Mouse (Mus musculus) intestine, embryonic 15.5 days (tissue): Measurements from ENCODE around the gene Mthfd1l. TPM values are rescaled to one million over a fixed set of nuclear protein-coding genes. Genes with fewer than 3 reads are reported as not detected.

ENCODE experiments used
- ATAC-seq: fragments of 200-750 bp; cut with Nextera tagmentation; 2 replicates; pipeline ENCODE4 v1.8.0; 2017; ENCODE audit warnings: moderate TSS enrichment, moderate library complexity
- H3K27ac ChIP-seq: fragments of 300-500 bp; sonication (generic); 2 replicates; pipeline ENCODE4 v1.5.1; 2015; ENCODE audit warnings: mild to moderate bottlenecking, inconsistent platforms
- H3K27me3 ChIP-seq: fragments of 300-500 bp; sonication (generic); replicated peaks from 2 replicates; pipeline ENCODE4 v1.6.1; 2015; ENCODE audit warnings: inconsistent platforms
- H3K36me3 ChIP-seq: fragments of 300-500 bp; sonication (generic); 2 replicates; pipeline ENCODE4 v1.6.1; 2015; ENCODE audit warnings: inconsistent platforms
- H3K4me1 ChIP-seq: fragments of 300-500 bp; sonication (generic); replicated peaks from 2 replicates; pipeline ENCODE4 v1.6.1; 2015; ENCODE audit warnings: inconsistent platforms
- H3K4me2 ChIP-seq: fragments of 300-500 bp; sonication (generic); replicated peaks from 2 replicates; pipeline ENCODE4 v1.6.1; 2015; ENCODE audit warnings: mild to moderate bottlenecking, inconsistent platforms
- H3K4me3 ChIP-seq: fragments of 300-500 bp; sonication (generic); replicated peaks from 2 replicates; pipeline ENCODE4 v1.5.1; 2015; ENCODE audit warnings: inconsistent platforms
- H3K9ac ChIP-seq: fragments of 300-500 bp; sonication (generic); 2 replicates; pipeline ENCODE4 v1.6.1; 2015; ENCODE audit warnings: inconsistent platforms
- H3K9me3 ChIP-seq: fragments of 300-500 bp; sonication (generic); 2 replicates; pipeline ENCODE4 v1.6.1; 2016; ENCODE audit warnings: inconsistent platforms
- WGBS: fragments of 180-500 bp; shearing (Covaris S2); methylation state at CpG from one replicate; pipeline ENCODE4 v1.1.7; 2015; 5-methylcytosine and 5-hydroxymethylcytosine counted together
- polyA plus RNA-seq: library from polyadenylated mRNA; unstranded; fragments of >200 nt; fragmentation: Nextera tagmentation; extraction: Ambion mirVana; gene quantifications from 2 replicates; pipeline ENCODE4 v1.2.1, GENCODE M21; 2015

Gene Mthfd1l
- polyA plus RNA-seq, 1 experiment from 2014 or later = 21.7 TPM

DNA sequence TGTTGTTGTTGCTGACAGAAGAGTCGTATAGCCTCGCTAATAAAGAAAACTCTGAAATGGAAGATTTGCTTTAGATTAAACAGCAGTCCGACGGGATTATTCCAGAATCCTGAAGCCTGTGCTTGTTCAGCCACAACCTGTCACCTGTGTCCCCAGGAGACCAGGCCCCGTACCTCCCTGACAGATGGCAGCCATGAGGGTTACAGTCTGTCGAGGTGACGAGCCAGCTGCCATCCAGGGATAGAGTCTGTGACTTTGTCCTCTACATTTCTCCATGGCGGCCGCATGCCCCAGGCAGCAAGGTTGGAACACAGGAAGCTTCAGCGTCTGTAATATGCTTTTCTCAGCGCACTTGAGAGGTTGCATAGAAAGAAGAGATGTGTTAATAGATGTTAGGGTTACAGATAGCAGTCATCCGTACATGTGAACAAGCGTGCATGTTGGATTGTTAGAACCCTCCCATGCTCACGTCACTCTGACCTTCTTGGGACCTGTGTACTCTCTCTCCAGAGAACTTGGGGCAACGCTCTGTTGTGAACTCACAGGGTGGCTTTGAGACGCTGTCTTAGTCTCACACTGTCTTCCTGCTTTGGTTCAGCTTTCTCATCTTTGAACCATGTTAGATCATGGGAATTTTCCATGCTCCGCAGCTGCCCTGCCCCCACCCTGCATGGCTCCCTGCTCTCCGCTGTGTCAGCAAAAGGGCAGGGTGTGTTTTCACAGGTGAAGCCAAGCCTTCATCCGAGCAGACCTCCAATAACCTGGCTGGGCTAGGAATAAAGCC is 80.6 kb downstream of the Mthfd1l start:
- H3K4me3 ChIP-seq = no peak overlapping the region
- H3K9ac ChIP-seq = no peak overlapping the region
- no peak overlapping the region for H3K4me2 ChIP-seq
- no peaks in the 10 kb centered on the region for H3K27me3 ChIP-seq
- H3K27ac ChIP-seq = no peak overlapping the region
- peak; percentile 39; the same call in 1 of the 2 replicates for ATAC-seq
- 0 out of 2 replicates have a peak, but pooled peaks cover 2% of the 10 kb centered on the region for H3K4me1 ChIP-seq
- WGBS = 82% methylated on average over 19 of the region's 19 CpGs
- H3K36me3 ChIP-seq = no peaks in the 10 kb centered on the region; the same call in 1 of the 2 replicates
- no peaks in the 10 kb centered on the region for H3K9me3 ChIP-seq

DNA sequence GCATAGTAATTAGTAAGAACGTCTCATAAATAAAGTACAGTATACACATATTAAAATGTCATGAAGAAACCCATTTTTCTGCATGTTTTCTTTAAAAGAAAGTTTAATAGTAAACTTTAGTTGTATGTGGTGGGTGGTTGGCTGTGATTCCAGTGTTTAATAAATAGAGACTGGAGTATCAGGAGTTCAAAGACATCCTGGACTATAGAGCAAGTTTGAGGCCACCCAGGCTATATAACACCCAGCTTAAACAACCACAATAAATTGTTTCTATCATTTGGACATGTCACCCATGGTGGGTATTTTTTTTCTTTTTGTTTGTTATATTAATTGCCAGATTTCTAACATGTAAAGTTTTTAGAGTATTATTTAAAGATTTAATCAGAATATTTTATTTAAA is 81.7 kb downstream of the Mthfd1l start:
- no peak overlapping the region for H3K27ac ChIP-seq
- H3K4me3 ChIP-seq = no peak overlapping the region
- 74% methylated on average over 1 of the region's 1 CpGs for WGBS
- ATAC-seq = no peak
- H3K9ac ChIP-seq = no peak overlapping the region
- H3K4me1 ChIP-seq = 0 out of 2 replicates have a peak, but pooled peaks cover 2% of the 10 kb centered on the region
- H3K36me3 ChIP-seq = no peaks in the 10 kb centered on the region; the same call in 1 of the 2 replicates
- H3K27me3 ChIP-seq = no peaks in the 10 kb centered on the region
- no peaks in the 10 kb centered on the region for H3K9me3 ChIP-seq
- H3K4me2 ChIP-seq = no peak overlapping the region

GRCm38 (mm10) chr10:4057397-4057796 is 84.5 kb downstream of the Mthfd1l start:
- H3K36me3 ChIP-seq = no peaks in the 10 kb centered on the region
- H3K9me3 ChIP-seq = no peaks in the 10 kb centered on the region
- H3K4me2 ChIP-seq = no peak overlapping the region
- 89% methylated on average over 3 of the region's 3 CpGs for WGBS
- ATAC-seq = no peak
- no peak overlapping the region for H3K27ac ChIP-seq
- H3K4me1 ChIP-seq = peaks cover 2% of the 10 kb centered on the region; the same call in 1 of the 2 replicates
- no peak overlapping the region for H3K9ac ChIP-seq
- no peaks in the 10 kb centered on the region for H3K27me3 ChIP-seq
- no peak overlapping the region for H3K4me3 ChIP-seq

DNA sequence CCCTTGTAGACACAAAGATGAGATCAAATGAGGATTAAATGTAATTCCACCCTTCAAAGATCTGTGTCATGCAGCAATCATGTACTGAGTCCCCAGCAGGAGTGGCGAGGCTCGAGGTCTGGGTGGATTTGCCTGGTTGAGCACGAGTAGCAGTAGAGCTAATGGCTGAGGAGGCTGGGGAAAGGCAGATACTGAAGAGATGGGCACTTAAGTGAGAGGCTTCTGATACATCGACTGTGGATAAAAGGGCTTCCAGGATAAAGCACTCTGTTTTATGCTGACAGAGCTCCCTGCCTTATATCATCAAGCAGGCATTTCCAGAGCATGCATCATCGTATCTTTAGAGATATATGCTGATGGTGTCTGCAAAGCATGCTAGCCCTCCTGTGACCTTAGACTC is 84.9 kb downstream of the Mthfd1l start:
- WGBS = 66% methylated on average over 5 of the region's 5 CpGs
- Histone ChIP-seq H3K4me3 (no peak overlapping the region), H3K4me1 (peaks cover 2% of the 10 kb centered on the region; the same call in 1 of the 2 replicates), H3K27me3 (no peaks in the 10 kb centered on the region), H3K9me3 (no peaks in the 10 kb centered on the region), H3K36me3 (no peaks in the 10 kb centered on the region), H3K27ac (no peak overlapping the region), H3K9ac (no peak overlapping the region), H3K4me2 (no peak overlapping the region)
- no peak for ATAC-seq

DNA sequence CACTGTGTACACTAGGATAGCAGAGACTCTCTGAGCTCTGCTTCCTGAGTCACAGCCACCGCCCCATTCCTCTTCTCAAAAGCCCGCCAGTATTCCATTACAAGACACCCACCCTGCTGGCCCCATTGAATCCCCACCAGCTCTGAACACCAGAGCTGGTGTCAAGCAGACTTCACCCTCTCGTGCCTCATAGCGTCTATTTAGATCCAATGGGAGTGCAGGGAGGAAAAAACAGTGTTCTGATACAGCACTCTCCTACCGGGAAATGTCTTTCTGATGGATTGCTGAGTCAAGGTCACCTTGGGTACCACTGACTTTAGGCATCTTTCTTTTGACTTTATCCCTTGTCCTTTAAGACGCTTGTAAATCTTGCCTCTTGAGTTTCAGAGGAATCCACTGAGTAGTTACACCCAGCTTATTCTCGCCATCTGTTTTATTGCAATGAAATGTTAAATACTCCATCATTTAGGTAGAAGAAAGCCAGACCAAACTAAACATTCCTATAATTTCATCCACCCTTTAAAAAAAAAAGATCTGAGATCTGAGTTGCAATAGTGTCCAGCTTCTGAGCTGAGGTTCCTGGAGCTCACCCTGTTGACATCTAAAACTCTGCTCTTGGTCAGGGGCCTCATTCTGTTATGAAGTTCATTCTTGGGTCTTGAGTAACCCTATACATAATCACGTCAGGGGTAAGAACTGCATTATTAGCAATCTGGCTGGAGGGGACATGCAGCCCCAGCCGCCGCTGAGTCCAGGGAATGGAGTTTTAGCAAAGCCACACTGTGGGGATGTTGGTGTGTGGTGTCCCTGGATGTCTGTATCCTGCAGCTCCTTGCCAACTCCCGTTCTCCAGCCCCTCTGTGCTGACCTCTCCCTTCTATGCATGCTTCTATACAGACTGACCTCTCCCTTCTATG is 88.4 kb downstream of the Mthfd1l start:
- Histone ChIP-seq H3K4me1 (no peaks in the 10 kb centered on the region; the same call in 1 of the 2 replicates), H3K27me3 (no peaks in the 10 kb centered on the region), H3K4me2 (no peak overlapping the region), H3K36me3 (0 out of 2 replicates have a peak, but pooled peaks cover 2% of the 10 kb centered on the region), H3K4me3 (no peak overlapping the region), H3K9ac (no peak overlapping the region), H3K9me3 (no peaks in the 10 kb centered on the region), H3K27ac (peak overlapping the region; percentile 61)
- peak; percentile 25; the same call in 1 of the 2 replicates for ATAC-seq
- WGBS = 61% methylated on average over 11 of the region's 11 CpGs

- H3K9me3 ChIP-seq = no peaks in the 10 kb centered on the region
- 0 out of 2 replicates have a peak, but pooled peaks cover 2% of the 10 kb centered on the region for H3K36me3 ChIP-seq
- no peak overlapping the region for H3K27ac ChIP-seq
- H3K4me2 ChIP-seq = no peak overlapping the region
- no peak overlapping the region for H3K9ac ChIP-seq
- H3K27me3 ChIP-seq = no peaks in the 10 kb centered on the region
- no peak for ATAC-seq
- no peak overlapping the region for H3K4me3 ChIP-seq
- WGBS = 78% methylated on average over 4 of the region's 4 CpGs
- H3K4me1 ChIP-seq = no peaks in the 10 kb centered on the region; the same call in 1 of the 2 replicates
Measured at GRCm38 (mm10) chr10:4063537-4063936, 90.6 kb downstream of the Mthfd1l start.

DNA sequence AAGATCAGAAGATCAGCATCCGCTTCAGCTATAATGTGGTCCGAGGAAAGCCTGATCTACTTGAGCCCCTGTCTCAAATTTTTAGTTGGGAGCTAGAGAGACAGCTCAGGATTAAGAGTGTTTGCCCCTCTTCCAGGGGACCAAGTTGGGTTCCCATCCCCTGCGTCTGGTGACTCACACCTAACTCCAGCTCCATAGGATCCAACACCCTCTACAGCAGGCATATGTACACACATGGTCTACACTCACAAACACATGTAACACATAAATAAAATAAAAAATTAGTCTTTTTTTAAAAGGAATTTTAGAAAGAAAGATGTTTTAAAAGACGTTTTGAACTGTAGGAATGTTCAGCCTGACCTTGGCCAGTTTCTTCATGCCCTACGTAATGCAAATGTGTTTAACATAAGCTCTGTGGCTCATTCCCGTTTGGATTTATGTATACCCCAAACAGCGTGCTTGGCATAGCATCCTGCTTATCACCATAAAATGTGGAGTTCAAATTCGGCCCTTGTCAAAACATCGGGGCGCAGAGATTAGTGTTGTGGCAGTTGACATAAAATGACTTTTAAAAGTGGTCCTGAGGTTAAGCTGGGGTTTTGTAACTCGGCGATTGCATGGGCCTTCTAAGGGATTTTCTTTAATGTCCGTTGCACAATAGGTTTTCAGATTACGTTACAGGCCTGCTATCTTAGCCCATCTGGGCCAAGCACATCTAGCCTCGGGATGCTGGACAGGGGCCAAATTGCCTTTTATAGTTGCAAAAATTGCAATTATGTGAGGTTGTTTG is 92.6 kb downstream of the Mthfd1l start:
- 0 out of 2 replicates have a peak, but pooled peaks cover 2% of the 10 kb centered on the region for H3K36me3 ChIP-seq
- H3K4me1 ChIP-seq = no peaks in the 10 kb centered on the region; the same call in 1 of the 2 replicates
- H3K4me2 ChIP-seq = no peak overlapping the region
- ATAC-seq = no peak
- H3K4me3 ChIP-seq = no peak overlapping the region
- 68% methylated on average over 15 of the region's 15 CpGs for WGBS
- H3K27me3 ChIP-seq = no peaks in the 10 kb centered on the region
- no peak overlapping the region for H3K9ac ChIP-seq
- H3K9me3 ChIP-seq = no peaks in the 10 kb centered on the region
- no peak overlapping the region for H3K27ac ChIP-seq

GRCm38 (mm10) chr10:4069258-4069826 is 96.4 kb downstream of the Mthfd1l start:
- no peak for ATAC-seq
- Histone ChIP-seq H3K9ac (no peak overlapping the region), H3K4me3 (no peak overlapping the region), H3K36me3 (no peaks in the 10 kb centered on the region), H3K4me2 (no peak overlapping the region), H3K27me3 (no peaks in the 10 kb centered on the region), H3K27ac (no peak overlapping the region), H3K4me1 (no peaks in the 10 kb centered on the region), H3K9me3 (no peaks in the 10 kb centered on the region)
- 78% methylated on average over 7 of the region's 7 CpGs for WGBS

DNA sequence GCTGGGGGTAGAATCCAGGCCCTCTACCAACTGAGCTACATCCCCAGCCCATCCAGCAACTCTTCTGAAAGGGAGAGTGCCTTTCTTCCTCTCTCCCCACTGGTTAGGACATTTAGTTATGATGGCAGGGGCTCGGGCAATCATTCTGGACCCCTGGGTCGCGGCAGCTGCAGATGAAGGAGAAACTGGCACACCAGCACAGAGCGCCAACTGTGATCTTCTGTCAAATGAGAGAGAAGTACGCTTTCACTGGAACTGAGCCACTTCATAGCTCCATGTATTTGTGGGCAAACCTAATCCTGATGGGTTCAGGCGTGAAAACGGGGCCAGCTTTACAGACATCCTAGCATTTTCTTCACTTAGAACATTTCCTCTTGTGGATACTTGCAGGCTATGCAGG is 97.1 kb downstream of the Mthfd1l start:
- no peak for ATAC-seq
- Histone ChIP-seq H3K4me1 (no peaks in the 10 kb centered on the region), H3K27me3 (no peaks in the 10 kb centered on the region), H3K27ac (no peak overlapping the region), H3K4me3 (no peak overlapping the region), H3K4me2 (no peak overlapping the region), H3K36me3 (no peaks in the 10 kb centered on the region), H3K9ac (no peak overlapping the region), H3K9me3 (no peaks in the 10 kb centered on the region)
- WGBS = 93% methylated on average over 7 of the region's 7 CpGs

- Histone ChIP-seq H3K27ac (no peak overlapping the region), H3K9ac (no peak overlapping the region), H3K4me1 (no peaks in the 10 kb centered on the region), H3K36me3 (no peaks in the 10 kb centered on the region), H3K4me2 (no peak overlapping the region), H3K4me3 (no peak overlapping the region), H3K9me3 (no peaks in the 10 kb centered on the region), H3K27me3 (no peaks in the 10 kb centered on the region)
- ATAC-seq = no peak
- 77% methylated on average over 8 of the region's 8 CpGs for WGBS
Measured at GRCm38 (mm10) chr10:4071069-4071844, 98.3 kb downstream of the Mthfd1l start.

GRCm38 (mm10) chr10:4071845-4072345 is 99.0 kb downstream of the Mthfd1l start:
- Histone ChIP-seq H3K9ac (no peak overlapping the region), H3K4me1 (no peaks in the 10 kb centered on the region), H3K36me3 (no peaks in the 10 kb centered on the region), H3K27ac (no peak overlapping the region), H3K9me3 (no peaks in the 10 kb centered on the region), H3K27me3 (no peaks in the 10 kb centered on the region), H3K4me2 (no peak overlapping the region), H3K4me3 (no peak overlapping the region)
- WGBS = 85% methylated on average over 6 of the region's 6 CpGs
- no peak for ATAC-seq
